Mouse (Mus musculus) midbrain, embryonic 14.5 days (tissue): ENCODE data around the gene Txn1. TPM values are rescaled to one million over a fixed set of nuclear protein-coding genes. Genes with fewer than 3 reads are reported as not detected.

Source experiments
- ATAC-seq: fragments of 200-750 bp; cut with Nextera tagmentation; 2 replicates; pipeline ENCODE4 v1.8.0; 2017; ENCODE audit warnings: moderate number of reproducible peaks, moderate library complexity; ENCODE audit not compliant: low FRiP score, low TSS enrichment
- DNase-seq: peaks from one replicate; pipeline ENCODE4 v3.0.0-alpha.2; 2015
- H3K27ac ChIP-seq: fragments of 300-500 bp; sonication (generic); replicated peaks from 2 replicates; pipeline ENCODE4 v1.5.1; 2014; ENCODE audit warnings: mild to moderate bottlenecking, low read depth, low read length, moderate library complexity
- H3K27me3 ChIP-seq: fragments of 300-500 bp; sonication (generic); 2 replicates; pipeline ENCODE4 v1.6.1; 2014; ENCODE audit warnings: low read length, control low read depth, mixed read lengths; ENCODE audit not compliant: control insufficient read depth, insufficient read depth
- H3K36me3 ChIP-seq: fragments of 300-500 bp; sonication (generic); 2 replicates; pipeline ENCODE4 v1.6.1; 2014; ENCODE audit warnings: low read length, control low read depth; ENCODE audit not compliant: control insufficient read depth, insufficient read depth
- H3K4me1 ChIP-seq: fragments of 300-500 bp; sonication (generic); 2 replicates; pipeline ENCODE4 v1.6.1; 2014; ENCODE audit warnings: mild to moderate bottlenecking, antibody characterized with exemption, low read length, control low read depth; ENCODE audit not compliant: control insufficient read depth, insufficient read depth
- H3K4me2 ChIP-seq: fragments of 300-500 bp; sonication (generic); 2 replicates; pipeline ENCODE4 v1.6.1; 2014; ENCODE audit warnings: mild to moderate bottlenecking, low read length, moderate library complexity
- H3K4me3 ChIP-seq: fragments of 300-500 bp; sonication (generic); replicated peaks from 2 replicates; pipeline ENCODE4 v1.5.1; 2014; ENCODE audit warnings: low read depth, low read length
- H3K9ac ChIP-seq: fragments of 300-500 bp; sonication (generic); replicated peaks from 2 replicates; pipeline ENCODE4 v1.6.1; 2014; ENCODE audit warnings: mild to moderate bottlenecking, low read length, moderate library complexity
- H3K9me3 ChIP-seq: fragments of 300-500 bp; sonication (generic); 2 replicates; pipeline ENCODE4 v1.6.1; 2016; ENCODE audit warnings: low read length, control low read depth, mixed read lengths; ENCODE audit not compliant: control insufficient read depth
- WGBS: fragments of 180-500 bp; shearing (Covaris S2); extraction: QIAGEN DNeasy Blood & Tissue Kit; methylation state at CpG from one replicate; pipeline ENCODE4 v1.1.7; 2014; 5-methylcytosine and 5-hydroxymethylcytosine counted together
- polyA plus RNA-seq: library from polyadenylated mRNA; unstranded; fragments of >200 nt; fragmentation: Nextera tagmentation; extraction: Ambion mirVana; gene quantifications from 2 replicates; pipeline ENCODE4 v1.2.1, GENCODE M21; 2014

Txn1 gene
- polyA plus RNA-seq, 1 experiment from 2014 or later: 282 TPM

DNA sequence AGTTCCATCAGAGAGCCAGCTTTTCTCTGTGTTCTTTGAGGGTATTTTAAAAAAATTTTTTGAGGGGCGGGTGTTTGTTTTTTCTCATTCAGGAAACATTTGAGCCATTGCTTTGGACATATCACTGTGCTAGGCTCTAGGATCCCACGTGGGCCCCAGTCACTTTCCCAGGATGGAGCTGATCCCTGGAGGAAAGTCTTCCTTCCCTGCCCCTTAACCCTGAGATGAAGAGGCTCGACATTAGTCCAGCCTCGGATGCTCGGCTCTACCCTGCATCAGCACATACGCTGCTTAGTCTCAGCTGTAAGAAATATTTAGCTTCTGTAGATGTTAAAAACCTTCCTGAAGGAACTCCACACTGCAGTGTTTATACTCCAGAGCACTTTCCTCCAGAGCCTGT lies 60.3 kb downstream of the Txn1 start:
- WGBS: 69% methylated on average over 6 of the region's 6 CpGs
- H3K4me2 ChIP-seq: no peak overlapping the region
- peaks cover 13% of the 10 kb centered on the region for H3K4me1 ChIP-seq
- no peaks in the 10 kb centered on the region for H3K36me3 ChIP-seq
- ATAC-seq (no peak), DNase-seq (no peak)
- H3K27me3 ChIP-seq: no peaks in the 10 kb centered on the region
- no peak overlapping the region for H3K4me3 ChIP-seq
- no peaks in the 10 kb centered on the region for H3K9me3 ChIP-seq
- H3K9ac ChIP-seq: no peak overlapping the region
- H3K27ac ChIP-seq: no peak overlapping the region

DNA sequence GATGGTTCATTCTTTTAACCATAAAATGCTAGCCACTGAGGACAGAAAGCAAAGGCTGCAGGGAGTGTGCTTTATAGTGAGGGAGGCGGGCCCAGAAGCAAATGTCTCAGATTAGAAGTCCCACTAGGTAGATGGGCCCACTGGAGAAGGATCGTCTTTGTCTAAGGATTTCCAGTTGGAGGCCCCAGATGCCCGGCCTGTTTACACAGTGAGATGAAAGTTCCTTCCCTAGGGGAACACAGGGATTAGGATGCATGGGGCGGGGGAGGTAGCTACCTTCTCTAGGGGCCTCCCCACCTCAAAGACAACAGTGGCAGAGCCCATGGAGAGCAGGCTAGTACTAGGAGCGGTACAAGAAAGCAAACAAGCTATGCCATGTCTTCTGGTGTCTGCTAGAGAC lies 61.1 kb downstream of the Txn1 start:
- no peak overlapping the region for H3K27ac ChIP-seq
- H3K36me3 ChIP-seq: no peaks in the 10 kb centered on the region
- peaks cover 13% of the 10 kb centered on the region for H3K4me1 ChIP-seq
- H3K9me3 ChIP-seq: no peaks in the 10 kb centered on the region
- H3K4me3 ChIP-seq: no peak overlapping the region
- H3K9ac ChIP-seq: no peak overlapping the region
- DNase-seq (no peak), ATAC-seq (no peak)
- H3K4me2 ChIP-seq: no peak overlapping the region
- no peaks in the 10 kb centered on the region for H3K27me3 ChIP-seq
- WGBS: 16% methylated on average over 5 of the region's 5 CpGs

Other genes with a start within 250 kb of the Txn1 start
- gene Akap2, start 238.8 kb downstream of the Txn1 start, polyA plus RNA-seq: 6.6 and 10.6 TPM in 2 replicates
- 0.09 TPM in 1 of 2 replicates, not detected in the other for gene D630039A03Rik, start 40.1 kb downstream of the Txn1 start, polyA plus RNA-seq
- gene Txndc8, start 52.7 kb upstream of the Txn1 start, polyA plus RNA-seq: not detected in 2 replicates